Mouse (Mus musculus) testis, adult 2 months (tissue): ENCODE measurements at regions not wholly inside any gene's neighbourhood (a gene's known extent, or its start where the extent isn't known, plus 50 kb on each side); places are given as distances from the start of the nearest gene placed in this dataset.

Experiments used
- CTCF ChIP-seq: fragments of 200-500 bp; IDR thresholded peaks from 2 replicates; pipeline ENCODE4 v1.5.1; 2012; ENCODE audit warnings: low read depth, mild to moderate bottlenecking, inconsistent platforms, low read length, moderate library complexity; ENCODE audit not compliant: control insufficient read depth, insufficient read depth, insufficient replicate concordance
- POLR2A ChIP-seq: fragments of 200-500 bp; IDR thresholded peaks from 2 replicates; pipeline ENCODE4 v1.6.1; 2012; ENCODE audit warnings: low read depth, mild to moderate bottlenecking, inconsistent platforms, low read length, moderate library complexity; ENCODE audit not compliant: control insufficient read depth

- TF ChIP-seq CTCF (no peak), POLR2A (no peak)
These were observed 242.4 kb upstream of the Sstr1 start for GRCm38 (mm10) chr12:57969168-57969567.
